ENCODE assay signal across 8 mouse cellular contexts in the genomic region with DNA sequence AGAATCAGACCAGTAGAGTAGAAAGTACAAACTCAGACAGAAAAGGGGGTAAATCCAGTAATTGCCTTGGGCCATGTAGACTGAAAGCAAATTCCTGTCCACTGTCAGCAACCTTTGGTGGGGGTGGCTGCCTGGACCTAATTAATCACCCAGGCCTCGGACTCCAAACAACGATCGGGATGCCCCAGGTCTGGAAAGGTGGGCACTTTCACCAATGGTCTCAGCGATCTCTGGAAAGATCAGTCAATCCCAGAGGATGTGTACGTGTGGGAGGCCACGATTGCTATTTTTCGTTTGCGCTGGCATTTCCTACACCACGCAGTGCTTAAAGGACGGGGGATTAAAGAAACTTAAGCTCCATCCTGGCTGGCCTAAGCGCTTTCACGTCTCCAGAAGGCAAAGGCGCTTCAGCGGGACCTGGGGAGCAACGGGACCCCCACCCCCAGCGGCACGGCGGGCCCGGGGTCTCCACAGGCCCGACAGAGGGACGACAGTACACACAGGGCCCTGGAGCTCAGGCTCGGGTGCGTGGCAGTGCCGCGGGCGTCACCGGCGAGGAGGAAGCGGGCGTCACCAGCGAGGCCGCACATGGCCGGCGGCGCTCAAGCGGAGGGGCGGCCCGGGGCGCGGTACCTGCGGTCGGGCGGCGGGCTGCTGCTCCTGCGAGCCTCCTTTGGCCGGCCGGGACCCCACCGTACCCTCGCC. TPM values are rescaled to one million over a fixed set of nuclear protein-coding genes. Genes with fewer than 3 reads are reported as not detected.
DNase-seq lines count a peak whose midpoint lies in the region; ATAC-seq and TF ChIP-seq lines count a peak whose summit lies in the region.

No protein-coding gene starts in this region.

- H3K9ac ChIP-seq in liver, adult 2 months (ENCODE audit: low read depth, low read length), result peak overlapping the region; percentile 93

- peak overlapping the region; percentile 92 for H3K27ac ChIP-seq in gastrocnemius, adult 2 months
- H3K27ac ChIP-seq in cortical plate, adult 2 months (ENCODE audit: insufficient read depth, low read length), result peak overlapping the region; percentile 85
- H3K27ac ChIP-seq in liver, adult 2 months (replicated peaks; ENCODE audit: insufficient read depth, low read depth, low read length), result peak overlapping the region; percentile 74

- H3K4me3 ChIP-seq in gastrocnemius, adult 2 months, result peak overlapping the region; percentile 87
- peak overlapping the region; percentile 86 for H3K4me3 ChIP-seq in cortical plate, adult 2 months (ENCODE audit: insufficient read depth, low read length)
- peak overlapping the region; percentile 84 for H3K4me3 ChIP-seq in liver, adult 2 months (ENCODE audit: insufficient read depth, low read depth, low read length)

- under 1% methylated on average over 35 of the region's 49 CpGs for WGBS in liver, adult 2 months

- peaks cover 2% of the 10 kb centered on the region; the same call in 1 of the 2 replicates for H3K4me1 ChIP-seq in cortical plate, adult 2 months (ENCODE audit: control insufficient read depth, insufficient read depth, low read length)
- peaks cover 3% of the 10 kb centered on the region; the same call in 1 of the 2 replicates for H3K4me1 ChIP-seq in liver, adult 2 months (ENCODE audit: control insufficient read depth, insufficient read depth, low read length)

- intact Hi-C loops in gastrocnemius, adult 2 months (cut with DNase I), result loop anchor here (5.0 to 10.0 kb wide), 2 partner anchors 50 to 1542 kb away; partner anchors contain the start of gene Dpy19l3
- intact Hi-C loops in gastrocnemius, postnatal 14 days (cut with DNase I; ENCODE audit: low total_unique reads), result no loop called here

- peak; percentile 57 to 74; a peak in 2 of 4 replicates for ATAC-seq in hematopoietic stem cell, adult 5-6 weeks (replicated peaks in 1 of 2; ENCODE audit: insufficient read depth in 1 of 2, low FRiP score in 2 of 2, low TSS enrichment in 1 of 2, low read depth in 1 of 2, poor library complexity in 2 of 2, severe bottlenecking in 2 of 2)
- peak; percentile 46; the same call in 1 of the 2 replicates for ATAC-seq in neutrophil, adult 5-6 weeks (ENCODE audit: extremely low read depth, insufficient number of reproducible peaks, low FRiP score, poor library complexity, severe bottlenecking)

- peaks cover 25% of the 10 kb centered on the region for H3K36me3 ChIP-seq in liver, adult 2 months (ENCODE audit: control insufficient read depth, insufficient read depth, low read length)

- H3K79me2 ChIP-seq in liver, adult 2 months (ENCODE audit: control insufficient read depth, insufficient read depth, low read length), result peaks cover 9% of the 10 kb centered on the region; the same call in 1 of the 2 replicates

- H3K27me3 ChIP-seq in liver, adult 2 months (ENCODE audit: control insufficient read depth, insufficient read depth, low read length), result no peaks in the 10 kb centered on the region

- no peak for TF ChIP-seq CTCF in gastrocnemius, adult 2 months (IDR thresholded peaks at IDR 0.05)
- no peak for TF ChIP-seq CTCF in cortical plate, adult 2 months (IDR thresholded peaks at IDR 0.05; ENCODE audit: extremely low read depth, insufficient read depth, low read length)
- no peak for TF ChIP-seq CTCF in liver, adult 2 months (IDR thresholded peaks at IDR 0.05; ENCODE audit: low read depth, low read length)

- no peak for DNase-seq in gastrocnemius, adult 2 months
- no peak for DNase-seq in gastrocnemius, postnatal 14 days
- DNase-seq in A20 (ENCODE audit: low read depth, low spot score), result peak; percentile 43
- DNase-seq in liver, adult 2 months (ENCODE audit: extremely low read depth, low read depth, low spot score), result peak; percentile 33
- no peak for DNase-seq in B cell, adult 2 months

- TF ChIP-seq POLR2A in cortical plate, adult 2 months (IDR thresholded peaks at IDR 0.05; ENCODE audit: extremely low read depth, insufficient read depth, low read length), result no peak
- no peak for TF ChIP-seq POLR2A in liver, adult 2 months (IDR thresholded peaks at IDR 0.05; ENCODE audit: extremely low read depth, insufficient read depth, low read length)

RNA-seq across cellular contexts. Expression of gene Zfp507, which starts 0.5 kb away (rescaled TPM):
- 10 to 100 TPM; 17.9 to 18.5 TPM for total RNA-seq in gastrocnemius, adult 2 months (2021)
- 10 to 100 TPM; 15.2 to 16.7 TPM for total RNA-seq in gastrocnemius, postnatal 14 days (2021)
- 11.3 and 11.5 TPM in 2 replicates for polyA plus RNA-seq in cortical plate, adult 2 months (2012; rRNA removed)
- 24.5 and 31.0 TPM in 2 replicates for total RNA-seq in hematopoietic stem cell, adult 5-6 weeks (2017)
- 12.2 and 14.2 TPM in 2 replicates for total RNA-seq in liver, adult 2 months (2014; rRNA removed)
- polyA plus RNA-seq in liver, adult 2 months (2012; rRNA removed), result 3.6 and 4.9 TPM in 2 replicates
- 24.6 and 27.7 TPM in 2 replicates for total RNA-seq in neutrophil, adult 5-6 weeks (2017)

RNA-seq across cellular contexts. Expression of gene Dpy19l3, which starts 48.1 kb away (rescaled TPM):
- 1 to 10 TPM; 5.8 to 7.1 TPM for total RNA-seq in gastrocnemius, adult 2 months (2021)
- 1 to 10 TPM; 7.1 to 9.0 TPM for total RNA-seq in gastrocnemius, postnatal 14 days (2021)
- polyA plus RNA-seq in cortical plate, adult 2 months (2012; rRNA removed), result 20.8 and 21.3 TPM in 2 replicates
- total RNA-seq in hematopoietic stem cell, adult 5-6 weeks (2017), result 24.0 and 32.1 TPM in 2 replicates
- total RNA-seq in liver, adult 2 months (2014; rRNA removed), result 3.8 and 3.9 TPM in 2 replicates
- polyA plus RNA-seq in liver, adult 2 months (2012; rRNA removed), result 1.5 and 2.4 TPM in 2 replicates
- 8.7 and 15.1 TPM in 2 replicates for total RNA-seq in neutrophil, adult 5-6 weeks (2017)

Comparison
In these comparisons a context has a peak if more than half of its experiments do, and no peak if none do; other contexts are left out.
1. DNase-seq: peak in A20 (single experiment) and liver, adult 2 months (single experiment); none in gastrocnemius, adult 2 months (single experiment), gastrocnemius, postnatal 14 days (single experiment) and B cell, adult 2 months (0 of 2).
2. Peak in every context shown above with its lines, with median percentiles within 50 percentile points of each other: H3K27ac ChIP-seq and H3K4me3 ChIP-seq.